Mouse (Mus musculus) midbrain, embryonic 14.5 days (tissue): Measurements from ENCODE around the gene Gria2. TPM values are rescaled to one million over a fixed set of nuclear protein-coding genes. Genes with fewer than 3 reads are reported as not detected.

Experiments
- ATAC-seq: fragments of 200-750 bp; cut with Nextera tagmentation; 2 replicates; pipeline ENCODE4 v1.8.0; 2017; ENCODE audit warnings: moderate number of reproducible peaks, moderate library complexity; ENCODE audit not compliant: low FRiP score, low TSS enrichment
- DNase-seq: peaks from one replicate; pipeline ENCODE4 v3.0.0-alpha.2; 2015
- H3K27ac ChIP-seq: fragments of 300-500 bp; sonication (generic); replicated peaks from 2 replicates; pipeline ENCODE4 v1.5.1; 2014; ENCODE audit warnings: mild to moderate bottlenecking, low read depth, low read length, moderate library complexity
- H3K27me3 ChIP-seq: fragments of 300-500 bp; sonication (generic); 2 replicates; pipeline ENCODE4 v1.6.1; 2014; ENCODE audit warnings: low read length, control low read depth, mixed read lengths; ENCODE audit not compliant: control insufficient read depth, insufficient read depth
- H3K36me3 ChIP-seq: fragments of 300-500 bp; sonication (generic); 2 replicates; pipeline ENCODE4 v1.6.1; 2014; ENCODE audit warnings: low read length, control low read depth; ENCODE audit not compliant: control insufficient read depth, insufficient read depth
- H3K4me1 ChIP-seq: fragments of 300-500 bp; sonication (generic); 2 replicates; pipeline ENCODE4 v1.6.1; 2014; ENCODE audit warnings: mild to moderate bottlenecking, antibody characterized with exemption, low read length, control low read depth; ENCODE audit not compliant: control insufficient read depth, insufficient read depth
- H3K4me2 ChIP-seq: fragments of 300-500 bp; sonication (generic); 2 replicates; pipeline ENCODE4 v1.6.1; 2014; ENCODE audit warnings: mild to moderate bottlenecking, low read length, moderate library complexity
- H3K4me3 ChIP-seq: fragments of 300-500 bp; sonication (generic); replicated peaks from 2 replicates; pipeline ENCODE4 v1.5.1; 2014; ENCODE audit warnings: low read depth, low read length
- H3K9ac ChIP-seq: fragments of 300-500 bp; sonication (generic); replicated peaks from 2 replicates; pipeline ENCODE4 v1.6.1; 2014; ENCODE audit warnings: mild to moderate bottlenecking, low read length, moderate library complexity
- H3K9me3 ChIP-seq: fragments of 300-500 bp; sonication (generic); 2 replicates; pipeline ENCODE4 v1.6.1; 2016; ENCODE audit warnings: low read length, control low read depth, mixed read lengths; ENCODE audit not compliant: control insufficient read depth
- WGBS: fragments of 180-500 bp; shearing (Covaris S2); extraction: QIAGEN DNeasy Blood & Tissue Kit; methylation state at CpG from one replicate; pipeline ENCODE4 v1.1.7; 2014; 5-methylcytosine and 5-hydroxymethylcytosine counted together
- polyA plus RNA-seq: library from polyadenylated mRNA; unstranded; fragments of >200 nt; fragmentation: Nextera tagmentation; extraction: Ambion mirVana; gene quantifications from 2 replicates; pipeline ENCODE4 v1.2.1, GENCODE M21; 2014

Gria2 gene
- polyA plus RNA-seq, 1 experiment from 2014 or later = 179 TPM

DNA sequence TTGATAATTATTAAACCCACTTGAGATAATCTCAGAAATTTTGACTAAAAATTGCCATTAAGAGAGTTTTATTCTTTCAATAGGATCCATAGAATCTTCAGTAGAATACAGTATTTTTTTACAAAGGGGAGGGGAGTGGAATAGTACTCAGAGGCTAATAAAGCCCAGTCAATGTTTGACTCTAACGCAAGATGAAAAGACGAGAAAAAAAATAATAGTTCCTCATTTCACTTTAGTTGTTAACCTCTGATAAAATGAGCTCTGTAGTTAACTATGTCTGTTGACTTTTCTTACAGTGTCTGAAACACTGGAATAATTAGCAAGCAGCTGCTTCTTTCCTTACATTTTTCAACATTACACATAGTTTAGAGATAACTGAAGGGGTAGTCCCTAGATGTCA is 7.4 kb downstream of the Gria2 start:
- no peak for ATAC-seq
- no peaks in the 10 kb centered on the region for H3K9me3 ChIP-seq
- H3K4me1 ChIP-seq = peaks cover 17% of the 10 kb centered on the region
- WGBS = 92% methylated on average over 2 of the region's 2 CpGs
- no peak overlapping the region for H3K9ac ChIP-seq
- H3K4me2 ChIP-seq = no peak overlapping the region
- no peak for DNase-seq
- H3K27ac ChIP-seq = no peak overlapping the region
- no peak overlapping the region for H3K4me3 ChIP-seq
- H3K36me3 ChIP-seq = no peaks in the 10 kb centered on the region
- no peaks in the 10 kb centered on the region for H3K27me3 ChIP-seq

DNA sequence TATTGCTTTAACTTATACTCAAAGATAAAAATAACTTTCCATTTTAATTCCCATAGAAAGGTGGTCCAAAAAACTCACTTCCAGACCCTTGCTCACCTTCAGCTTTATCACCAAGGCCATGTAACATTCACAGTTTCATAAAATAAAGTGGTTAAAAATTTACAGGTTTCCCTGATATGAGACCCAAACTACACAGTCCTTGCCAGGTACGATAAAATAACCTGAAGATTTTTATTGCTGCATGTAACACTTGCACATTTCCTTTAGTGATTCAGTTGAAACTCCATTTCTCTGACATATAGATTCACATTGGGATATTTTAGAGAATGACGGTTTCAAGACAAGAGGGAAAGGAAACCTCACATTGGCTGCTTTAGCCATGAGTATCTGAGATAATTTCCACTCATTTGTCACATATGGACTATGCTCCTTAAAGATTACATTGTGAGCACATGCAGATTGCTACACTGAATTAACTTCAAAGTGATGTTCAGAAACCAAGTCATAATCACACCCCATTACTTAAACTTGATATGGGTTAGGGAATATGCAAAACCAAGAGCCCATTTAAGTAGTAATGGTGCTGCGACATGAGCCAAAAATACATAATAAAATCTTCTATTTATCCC is 15.4 kb downstream of the Gria2 start:
- Histone ChIP-seq H3K4me2 (no peak overlapping the region), H3K9ac (no peak overlapping the region), H3K9me3 (no peaks in the 10 kb centered on the region), H3K27me3 (no peaks in the 10 kb centered on the region), H3K27ac (no peak overlapping the region), H3K36me3 (no peaks in the 10 kb centered on the region), H3K4me3 (no peak overlapping the region), H3K4me1 (0 out of 2 replicates have a peak, but pooled peaks cover 2% of the 10 kb centered on the region)
- ATAC-seq (no peak), DNase-seq (no peak)
- 85% methylated on average over 3 of the region's 3 CpGs for WGBS

- Histone ChIP-seq H3K27me3 (no peaks in the 10 kb centered on the region), H3K4me1 (0 out of 2 replicates have a peak, but pooled peaks cover 2% of the 10 kb centered on the region), H3K9me3 (no peaks in the 10 kb centered on the region), H3K4me3 (no peak overlapping the region), H3K4me2 (no peak overlapping the region), H3K36me3 (no peaks in the 10 kb centered on the region), H3K9ac (no peak overlapping the region), H3K27ac (no peak overlapping the region)
- no peak for DNase-seq
- ATAC-seq = no peak
These were observed 21.5 kb downstream of the Gria2 start for GRCm38 (mm10) chr3:80781144-80781530.

DNA sequence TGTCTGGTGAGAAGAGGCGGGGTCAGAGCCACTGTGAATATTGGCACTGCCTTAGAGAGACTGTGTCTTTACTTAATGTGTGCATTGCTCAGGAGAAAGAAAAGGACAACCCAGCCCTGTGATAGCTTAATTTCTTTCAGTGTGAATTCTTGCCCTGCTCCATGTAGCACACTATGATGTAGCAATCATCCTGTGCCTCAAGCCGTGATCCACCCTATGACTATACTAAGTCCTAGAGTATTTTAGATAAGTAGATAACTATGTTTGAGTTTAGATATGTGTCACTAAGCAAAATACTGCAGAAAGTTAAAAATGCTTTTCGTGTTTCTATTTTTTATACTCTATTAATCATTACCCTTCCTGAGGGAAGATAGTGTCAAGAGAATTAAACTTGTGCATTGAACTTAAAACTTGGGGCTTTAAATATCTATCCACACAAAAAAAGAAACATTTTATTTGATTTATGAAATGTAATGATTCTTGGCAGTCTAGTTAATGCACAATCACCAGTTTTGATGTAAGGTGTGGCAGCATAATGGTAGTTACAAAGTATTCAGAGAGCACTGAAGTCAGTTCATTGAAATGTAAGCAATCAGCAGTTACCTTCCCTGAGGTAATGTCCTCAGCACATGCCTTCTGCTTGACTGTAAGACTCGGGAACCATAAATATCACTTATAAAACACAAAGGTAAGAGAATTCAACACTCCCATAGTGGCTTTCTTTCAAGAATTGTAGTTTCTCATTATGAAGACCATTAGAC is 22.1 kb downstream of the Gria2 start:
- WGBS = 88% methylated on average over 4 of the region's 4 CpGs

DNA sequence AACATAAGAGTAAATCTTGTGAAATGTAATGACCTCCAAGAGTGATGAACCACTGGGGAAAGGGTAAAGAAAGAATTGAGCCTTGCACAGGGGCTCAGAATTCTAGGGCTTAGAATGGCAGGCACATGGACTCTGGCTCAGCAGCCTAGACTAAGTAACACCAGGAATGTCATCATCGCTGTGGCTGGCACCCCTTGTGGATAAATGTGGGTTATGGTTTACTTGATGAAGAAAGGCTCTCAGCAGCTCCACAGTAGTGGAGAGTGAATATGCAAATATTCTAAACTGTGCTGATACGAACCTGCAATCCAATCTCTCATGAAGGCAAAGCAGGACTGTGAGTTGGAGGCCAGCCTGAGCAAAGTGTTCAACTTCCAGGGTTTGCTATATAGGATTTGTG is 26.0 kb downstream of the Gria2 start:
- no peaks in the 10 kb centered on the region for H3K36me3 ChIP-seq
- ATAC-seq (no peak), DNase-seq (no peak)
- no peak overlapping the region for H3K27ac ChIP-seq
- H3K4me3 ChIP-seq = no peak overlapping the region
- H3K4me1 ChIP-seq = no peaks in the 10 kb centered on the region
- no peak overlapping the region for H3K4me2 ChIP-seq
- no peaks in the 10 kb centered on the region for H3K9me3 ChIP-seq
- H3K9ac ChIP-seq = no peak overlapping the region
- 74% methylated on average over 2 of the region's 2 CpGs for WGBS
- H3K27me3 ChIP-seq = no peaks in the 10 kb centered on the region

More for the DNA sequence above, 22.1 kb downstream of the Gria2 start:
- Histone ChIP-seq H3K4me2 (no peak overlapping the region), H3K36me3 (no peaks in the 10 kb centered on the region), H3K27ac (no peak overlapping the region), H3K9me3 (no peaks in the 10 kb centered on the region), H3K4me3 (no peak overlapping the region), H3K9ac (no peak overlapping the region), H3K27me3 (no peaks in the 10 kb centered on the region), H3K4me1 (no peaks in the 10 kb centered on the region)
- ATAC-seq = no peak
- DNase-seq = no peak

DNA sequence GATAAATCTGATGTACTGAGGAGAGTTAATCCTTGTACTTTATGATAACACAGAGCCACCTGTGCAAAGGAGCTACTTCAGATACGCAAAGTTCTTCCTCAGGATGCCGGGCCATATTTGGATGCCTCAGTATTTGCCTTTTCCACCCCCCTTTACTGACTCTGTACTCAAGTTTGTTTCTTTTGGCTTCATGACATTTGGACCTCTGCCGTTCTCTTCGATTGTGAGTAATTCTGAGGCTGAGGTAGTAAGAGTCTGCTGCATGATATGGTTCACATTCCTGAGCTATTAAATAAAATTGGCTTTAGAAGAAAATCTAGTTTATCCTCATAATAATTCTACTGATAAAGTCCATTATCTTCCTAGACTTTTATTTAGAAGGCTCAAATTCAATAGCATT is 26.7 kb downstream of the Gria2 start:
- DNase-seq (no peak), ATAC-seq (no peak)
- Histone ChIP-seq H3K27ac (no peak overlapping the region), H3K27me3 (no peaks in the 10 kb centered on the region), H3K9me3 (no peaks in the 10 kb centered on the region), H3K4me1 (no peaks in the 10 kb centered on the region), H3K4me3 (no peak overlapping the region), H3K4me2 (no peak overlapping the region), H3K36me3 (no peaks in the 10 kb centered on the region), H3K9ac (no peak overlapping the region)
- WGBS = 95% methylated on average over 4 of the region's 4 CpGs

GRCm38 (mm10) chr3:80774005-80774764 is 28.4 kb downstream of the Gria2 start:
- no peak for ATAC-seq
- no peak for DNase-seq
- Histone ChIP-seq H3K36me3 (no peaks in the 10 kb centered on the region), H3K27ac (no peak overlapping the region), H3K9me3 (no peaks in the 10 kb centered on the region), H3K4me1 (no peaks in the 10 kb centered on the region), H3K9ac (no peak overlapping the region), H3K4me3 (no peak overlapping the region), H3K27me3 (no peaks in the 10 kb centered on the region), H3K4me2 (no peak overlapping the region)
- WGBS = 72% methylated on average over 4 of the region's 4 CpGs

- H3K9me3 ChIP-seq = no peaks in the 10 kb centered on the region
- no peak overlapping the region for H3K27ac ChIP-seq
- no peak overlapping the region for H3K4me2 ChIP-seq
- no peak overlapping the region for H3K9ac ChIP-seq
- ATAC-seq = no peak
- H3K27me3 ChIP-seq = no peaks in the 10 kb centered on the region
- no peaks in the 10 kb centered on the region for H3K36me3 ChIP-seq
- no peak overlapping the region for H3K4me3 ChIP-seq
- H3K4me1 ChIP-seq = no peaks in the 10 kb centered on the region
- 87% methylated on average over 4 of the region's 4 CpGs for WGBS
- no peak for DNase-seq
These were observed 29.4 kb downstream of the Gria2 start for GRCm38 (mm10) chr3:80773232-80773631.
